Mouse (Mus musculus) thymus, postnatal 14 days (tissue): ENCODE measurements around the gene Olfr61.
"Not testable (repeated sequence)": the region's sequence is repeated elsewhere in the genome, so short reads cannot be mapped to it uniquely, and the experiment has no call there.

Experiments
- DNase-seq: peaks from one replicate; pipeline ENCODE4 v3.0.0; 2021

Olfr61 gene

GRCm38 (mm10) chr7:140628670-140629069 is at the start of gene Olfr61:
Gene Olfr61, plus strand, starts transcription at chr7:140628970.
- not testable (repeated sequence) for DNase-seq

DNA sequence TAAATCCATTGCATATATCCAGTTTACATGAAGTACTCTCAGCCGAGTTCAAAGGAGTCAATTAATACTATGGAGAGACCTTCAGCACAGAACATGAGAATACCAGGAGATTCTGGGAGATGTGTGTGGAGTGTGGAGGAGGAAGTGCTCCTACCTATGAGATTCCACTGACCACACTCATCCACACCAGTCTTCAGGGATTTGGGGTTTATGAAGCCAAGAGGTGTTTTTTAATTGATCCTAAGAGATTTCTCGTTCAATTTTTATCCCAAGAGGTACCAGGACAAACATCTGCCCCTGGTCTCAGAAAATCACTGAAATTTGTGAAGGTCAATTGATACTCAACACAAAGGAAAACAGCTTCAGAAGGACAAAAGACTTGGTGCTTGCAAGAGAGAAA is 27.8 kb upstream of the Olfr61 start, which contains the start of gene Olfr46:
Gene Olfr46, plus strand, starts transcription at position 301 of the 400 bp plus-strand sequence.
- not testable (repeated sequence) for DNase-seq

DNA sequence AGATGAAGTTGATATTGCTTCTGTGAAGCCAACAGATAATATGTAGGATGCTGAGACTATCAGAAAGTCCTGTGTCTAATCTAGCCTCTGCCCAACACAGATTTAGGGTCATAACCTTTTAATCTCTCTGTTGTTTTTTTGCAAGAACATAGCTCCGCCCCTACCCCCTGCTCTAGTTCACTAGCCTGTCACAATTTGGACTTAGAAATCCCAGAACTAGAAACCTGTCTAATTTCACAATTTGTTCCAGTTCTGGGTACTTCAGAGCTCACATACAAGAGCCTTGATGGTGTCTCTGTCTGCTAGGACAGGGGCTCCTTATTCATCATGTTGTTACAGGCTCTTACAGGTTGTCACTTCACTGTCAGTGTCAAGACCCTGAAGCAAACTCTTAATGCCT is 1.8 kb downstream of the Olfr61 start:
- no peak for DNase-seq

- DNase-seq: no peak
These were observed 17.4 kb downstream of the Olfr61 start, which contains the start of gene Olfr53 for GRCm38 (mm10) chr7:140646152-140646551. Gene Olfr53, plus strand, starts transcription at chr7:140646452.

GRCm38 (mm10) chr7:140659630-140660029 is 30.9 kb downstream of the Olfr61 start, which contains the start of gene Olfr539:
Gene Olfr539, plus strand, starts transcription at chr7:140659930.
- DNase-seq: no peak

DNA sequence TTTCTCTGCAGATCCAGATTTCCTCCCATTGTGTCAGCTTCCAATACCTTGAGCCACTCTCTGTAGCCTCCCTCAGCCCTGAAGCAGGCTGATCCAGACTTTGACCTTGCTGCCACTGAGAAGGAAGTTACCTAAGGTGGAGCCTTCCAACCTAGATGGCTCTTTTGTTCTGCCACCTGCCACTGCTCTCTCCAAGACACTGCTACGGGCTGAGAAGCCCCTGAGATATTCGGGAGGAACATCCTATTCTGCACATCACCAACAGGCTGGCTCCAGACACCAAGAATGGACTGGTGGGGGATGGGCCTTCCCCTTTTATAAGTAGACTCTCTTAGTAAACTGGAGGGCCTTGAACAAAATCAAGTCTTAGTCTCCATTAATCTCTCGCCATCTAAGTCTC is 41.9 kb downstream of the Olfr61 start:
- not testable (repeated sequence) for DNase-seq

- no peak for DNase-seq
These were observed 47.1 kb downstream of the Olfr61 start for GRCm38 (mm10) chr7:140675863-140676262.

DNA sequence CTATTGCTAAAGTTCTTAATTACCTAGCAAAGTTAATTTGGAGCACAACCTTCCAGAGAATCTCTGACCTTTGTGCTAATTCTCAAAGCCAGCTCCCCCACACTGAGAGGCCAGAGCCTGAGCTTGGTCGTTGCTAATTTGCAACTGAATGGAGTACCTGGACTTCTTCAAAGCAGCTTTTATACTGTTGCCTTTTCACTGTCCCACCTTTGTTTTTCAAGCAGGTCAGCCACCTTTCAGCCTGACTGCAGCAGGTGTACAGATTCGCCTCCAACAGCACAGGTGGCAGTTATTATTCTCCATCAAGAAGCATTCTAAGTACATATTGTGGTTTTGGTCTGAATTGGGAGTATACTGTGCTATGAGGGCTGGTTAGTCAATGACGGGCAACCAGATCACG is 50.8 kb downstream of the Olfr61 start:
- DNase-seq: not testable (repeated sequence)

GRCm38 (mm10) chr7:140681651-140682050 is 52.9 kb downstream of the Olfr61 start, which contains the start of gene Olfr45:
Gene Olfr45, plus strand, starts transcription at chr7:140681951.
- DNase-seq: no peak
